Mouse (Mus musculus) midbrain, embryonic 11.5 days (tissue): ENCODE results near the gene Zfp385a. TPM values are rescaled to one million over a fixed set of nuclear protein-coding genes. Genes with fewer than 3 reads are reported as not detected.
"Not testable (repeated sequence)": the region's sequence is repeated elsewhere in the genome, so short reads cannot be mapped to it uniquely, and the experiment has no call there.

Source experiments
- ATAC-seq: fragments of 200-750 bp; cut with Nextera tagmentation; 2 replicates; pipeline ENCODE4 v1.8.0; 2017; ENCODE audit warnings: moderate TSS enrichment, moderate library complexity; ENCODE audit not compliant: low FRiP score
- DNase-seq: peaks from one replicate; pipeline ENCODE4 v3.0.0; 2015; ENCODE audit warnings: low spot score; ENCODE audit errors: missing footprints
- H3K27ac ChIP-seq: fragments of 300-500 bp; sonication (generic); 2 replicates; pipeline ENCODE4 v1.5.1; 2014; ENCODE audit warnings: low read depth, low read length
- H3K27me3 ChIP-seq: fragments of 300-500 bp; sonication (generic); 2 replicates; pipeline ENCODE4 v1.6.1; 2014; ENCODE audit warnings: mild to moderate bottlenecking, low read length, moderate library complexity, mixed read lengths; ENCODE audit not compliant: control insufficient read depth, insufficient read depth
- H3K36me3 ChIP-seq: fragments of 300-500 bp; sonication (generic); 2 replicates; pipeline ENCODE4 v1.6.1; 2014; ENCODE audit warnings: mild to moderate bottlenecking, low read length, moderate library complexity, mixed read lengths; ENCODE audit not compliant: control insufficient read depth, insufficient read depth
- H3K4me1 ChIP-seq: fragments of 300-500 bp; sonication (generic); 2 replicates; pipeline ENCODE4 v1.6.1; 2014; ENCODE audit warnings: low read length; ENCODE audit not compliant: control insufficient read depth, insufficient read depth
- H3K4me2 ChIP-seq: fragments of 300-500 bp; sonication (generic); 2 replicates; pipeline ENCODE4 v1.6.1; 2014; ENCODE audit warnings: mild to moderate bottlenecking, moderate library complexity
- H3K4me3 ChIP-seq: fragments of 300-500 bp; sonication (generic); 2 replicates; pipeline ENCODE4 v1.5.1; 2014; ENCODE audit warnings: low read depth, low read length
- H3K9ac ChIP-seq: fragments of 300-500 bp; sonication (generic); 2 replicates; pipeline ENCODE4 v1.6.1; 2014; ENCODE audit warnings: low read length
- H3K9me3 ChIP-seq: fragments of 300-500 bp; sonication (generic); 2 replicates; pipeline ENCODE4 v1.6.1; 2016; ENCODE audit warnings: low read length; ENCODE audit not compliant: control insufficient read depth
- WGBS: fragments of 180-500 bp; shearing (Covaris S2); extraction: QIAGEN DNeasy Blood & Tissue Kit; methylation state at CpG from one replicate; pipeline ENCODE4 v1.1.7; 2014; 5-methylcytosine and 5-hydroxymethylcytosine counted together
- polyA plus RNA-seq: library from polyadenylated mRNA; unstranded; fragments of >200 nt; fragmentation: Nextera tagmentation; extraction: Ambion mirVana; gene quantifications from 2 replicates; pipeline ENCODE4 v1.2.1, GENCODE M21; 2014

Zfp385a gene
- polyA plus RNA-seq, 1 experiment from 2014 or later = 24.3 TPM

- Histone ChIP-seq H3K9me3 (no peaks in the 10 kb centered on the region), H3K4me2 (no peak overlapping the region), H3K27ac (no peak overlapping the region; the same call in 1 of the 2 replicates), H3K9ac (0 out of 2 replicates have a peak overlapping the region, but pooled peaks have one; percentile 13), H3K27me3 (no peaks in the 10 kb centered on the region), H3K4me1 (no peaks in the 10 kb centered on the region; the same call in 1 of the 2 replicates), H3K36me3 (no peaks in the 10 kb centered on the region), H3K4me3 (no peak overlapping the region)
- ATAC-seq (no peak), DNase-seq (no peak)
- whole genome bisulfite sequencing = 94% methylated on average over 1 of the region's 1 CpGs
These were observed 54.0 kb downstream of the Zfp385a start for GRCm38 (mm10) chr15:103285778-103286417.

- Histone ChIP-seq H3K4me3 (no peak overlapping the region), H3K27ac (peak overlapping the region; percentile 26; the same call in 1 of the 2 replicates), H3K4me1 (no peaks in the 10 kb centered on the region; the same call in 1 of the 2 replicates), H3K4me2 (no peak overlapping the region), H3K27me3 (no peaks in the 10 kb centered on the region), H3K9ac (no peak overlapping the region), H3K36me3 (no peaks in the 10 kb centered on the region), H3K9me3 (no peaks in the 10 kb centered on the region)
- DNase-seq = no peak
- 41% methylated on average over 2 of the region's 2 CpGs for WGBS
- ATAC-seq = no peak
These were observed 55.2 kb downstream of the Zfp385a start for GRCm38 (mm10) chr15:103284647-103285046.

- Histone ChIP-seq H3K36me3 (no peaks in the 10 kb centered on the region), H3K27ac (no peak overlapping the region), H3K9ac (no peak overlapping the region), H3K27me3 (no peaks in the 10 kb centered on the region), H3K9me3 (no peaks in the 10 kb centered on the region), H3K4me3 (no peak overlapping the region), H3K4me1 (no peaks in the 10 kb centered on the region; the same call in 1 of the 2 replicates), H3K4me2 (no peak overlapping the region)
- ATAC-seq (no peak), DNase-seq (peak; percentile 96)
- WGBS = 54% methylated on average over 3 of the region's 3 CpGs
These were observed 55.8 kb downstream of the Zfp385a start for GRCm38 (mm10) chr15:103284066-103284465.

GRCm38 (mm10) chr15:103281465-103282205 lies 58.3 kb downstream of the Zfp385a start:
- ATAC-seq = no peak
- WGBS = 94% methylated on average over 3 of the region's 3 CpGs
- no peak overlapping the region for H3K9ac ChIP-seq

GRCm38 (mm10) chr15:103280817-103281464 lies 59.0 kb downstream of the Zfp385a start:
- Histone ChIP-seq H3K4me1 (no peaks in the 10 kb centered on the region; the same call in 1 of the 2 replicates), H3K9ac (no peak overlapping the region), H3K36me3 (no peaks in the 10 kb centered on the region), H3K27me3 (no peaks in the 10 kb centered on the region), H3K27ac (no peak overlapping the region), H3K9me3 (no peaks in the 10 kb centered on the region), H3K4me2 (no peak overlapping the region), H3K4me3 (no peak overlapping the region)
- DNase-seq = no peak
- WGBS = 81% methylated on average over 3 of the region's 3 CpGs
- ATAC-seq = no peak

More at GRCm38 (mm10) chr15:103281465-103282205, 58.3 kb downstream of the Zfp385a start:
- no peaks in the 10 kb centered on the region for H3K9me3 ChIP-seq
- DNase-seq = no peak
- no peak overlapping the region for H3K4me3 ChIP-seq
- H3K4me1 ChIP-seq = no peaks in the 10 kb centered on the region; the same call in 1 of the 2 replicates
- H3K36me3 ChIP-seq = no peaks in the 10 kb centered on the region
- no peak overlapping the region for H3K4me2 ChIP-seq
- H3K27me3 ChIP-seq = no peaks in the 10 kb centered on the region
- H3K27ac ChIP-seq = no peak overlapping the region

- H3K27me3 ChIP-seq = no peaks in the 10 kb centered on the region
- H3K36me3 ChIP-seq = no peaks in the 10 kb centered on the region
- no peak overlapping the region for H3K4me2 ChIP-seq
- DNase-seq = no peak
- no peak for ATAC-seq
- WGBS = 67% methylated on average over 3 of the region's 3 CpGs
- no peaks in the 10 kb centered on the region for H3K9me3 ChIP-seq
- H3K4me1 ChIP-seq = no peaks in the 10 kb centered on the region
- no peak overlapping the region for H3K9ac ChIP-seq
- no peak overlapping the region for H3K4me3 ChIP-seq
- H3K27ac ChIP-seq = no peak overlapping the region
These were observed 60.1 kb downstream of the Zfp385a start for GRCm38 (mm10) chr15:103279750-103280149.

GRCm38 (mm10) chr15:103277949-103278348 lies 61.9 kb downstream of the Zfp385a start:
- Histone ChIP-seq H3K9ac (no peak overlapping the region), H3K4me2 (no peak overlapping the region), H3K36me3 (no peaks in the 10 kb centered on the region), H3K27ac (no peak overlapping the region), H3K4me3 (no peak overlapping the region), H3K4me1 (peaks cover 7% of the 10 kb centered on the region; the same call in 1 of the 2 replicates), H3K9me3 (no peaks in the 10 kb centered on the region), H3K27me3 (no peaks in the 10 kb centered on the region)
- DNase-seq (no peak), ATAC-seq (no peak)
- 83% methylated on average over 7 of the region's 7 CpGs for WGBS

- H3K4me1 ChIP-seq, H3K4me2 ChIP-seq, H3K9me3 ChIP-seq, H3K27ac ChIP-seq, H3K9ac ChIP-seq, H3K36me3 ChIP-seq, ATAC-seq, DNase-seq, H3K4me3 ChIP-seq, H3K27me3 ChIP-seq: not testable (repeated sequence)
- WGBS = 95% methylated on average over 2 of the region's 3 CpGs
These were observed 64.0 kb downstream of the Zfp385a start for GRCm38 (mm10) chr15:103275943-103276342.
